Mouse (Mus musculus) MEL (cell line): ENCODE results near the gene Cenpf. TPM values are rescaled to one million over a fixed set of nuclear protein-coding genes. Genes with fewer than 3 reads are reported as not detected.
A peak's percentile ranks its signal among the peaks of the same experiment; 100 is the strongest.

Experiments
- DNase-seq: peaks from one replicate; pipeline ENCODE4 v3.0.0; 2011; ENCODE audit warnings: low read depth, low spot score
- H3K27ac ChIP-seq: 2 replicates; pipeline ENCODE4 v1.5.1; 2012; ENCODE audit warnings: low read depth, mild to moderate bottlenecking, control low read depth, low read length, moderate library complexity; ENCODE audit not compliant: control insufficient read depth
- H3K27me3 ChIP-seq, 2 experiments: fragments of 150-350 bp in 1 of 2; sonication (generic) in 1 of 2; 2 replicates each; pipeline ENCODE4 v1.6.1; 2012; ENCODE audit warnings: low read length in 2 of 2, mild to moderate bottlenecking in 2 of 2, improper control_type of control experiment in 1 of 2, moderate library complexity in 1 of 2; ENCODE audit not compliant: insufficient read depth in 2 of 2, control insufficient read depth in 1 of 2
- H3K36me3 ChIP-seq, 2 experiments: 2 replicates each; pipeline ENCODE4 v1.6.1; 2012 to 2014; ENCODE audit warnings: low read length in 2 of 2, improper control_type of control experiment in 1 of 2, inconsistent platforms in 1 of 2, mild to moderate bottlenecking in 1 of 2; ENCODE audit not compliant: insufficient read depth in 2 of 2, control insufficient read depth in 1 of 2
- H3K4me1 ChIP-seq, 2 experiments: fragments of 150-350 bp in 1 of 2; sonication (generic) in 1 of 2; 2 replicates each; pipeline ENCODE4 v1.6.1; 2012; ENCODE audit warnings: low read length in 2 of 2, improper control_type of control experiment in 1 of 2, mild to moderate bottlenecking in 1 of 2; ENCODE audit not compliant: insufficient read depth in 2 of 2, control insufficient read depth in 1 of 2
- H3K4me3 ChIP-seq, 2 experiments: fragments of 150-350 bp in 1 of 2; sonication (generic) in 1 of 2; 2 replicates each; pipeline ENCODE4 v1.5.1; 2012; ENCODE audit warnings: low read depth in 2 of 2, low read length in 2 of 2, mild to moderate bottlenecking in 2 of 2, moderate library complexity in 2 of 2, control low read depth in 1 of 2, improper control_type of control experiment in 1 of 2; ENCODE audit not compliant: control insufficient read depth in 1 of 2, insufficient read depth in 1 of 2
- H3K79me2 ChIP-seq: 2 replicates; pipeline ENCODE4 v1.6.1; 2012; ENCODE audit warnings: mild to moderate bottlenecking, low read length, moderate library complexity; ENCODE audit not compliant: control insufficient read depth, poor library complexity, insufficient read depth
- H3K9ac ChIP-seq: 2 replicates; pipeline ENCODE4 v1.6.1; 2012; ENCODE audit warnings: low read depth, mild to moderate bottlenecking, control low read depth, low read length, moderate library complexity; ENCODE audit not compliant: control insufficient read depth, poor library complexity, severe bottlenecking
- H3K9me3 ChIP-seq: fragments of 150-350 bp; sonication (generic); replicated peaks from 2 replicates; pipeline ENCODE4 v1.6.1; 2012; ENCODE audit warnings: mild to moderate bottlenecking, low read length, improper control_type of control experiment, moderate library complexity; ENCODE audit not compliant: insufficient read depth
- BHLHE40 ChIP-seq: IDR thresholded peaks from 2 replicates; pipeline ENCODE4 v1.6.1; 2012; ENCODE audit warnings: low read depth, mild to moderate bottlenecking, inconsistent platforms, low read length, improper control_type of control experiment, borderline replicate concordance
- CHD1 ChIP-seq: IDR thresholded peaks from 2 replicates; pipeline ENCODE4 v1.6.1; 2012; ENCODE audit warnings: low read depth, mild to moderate bottlenecking, inconsistent platforms, low read length, improper control_type of control experiment
- EP300 ChIP-seq, 2 experiments: IDR thresholded peaks; 2 replicates each; pipeline ENCODE4 v1.6.1; 2011; ENCODE audit warnings: improper control_type of control experiment in 2 of 2, low read length in 2 of 2, low read depth in 1 of 2, mild to moderate bottlenecking in 1 of 2
- MAFK ChIP-seq: IDR thresholded peaks from 2 replicates; pipeline ENCODE4 v1.6.1; 2011; ENCODE audit warnings: low read depth, mild to moderate bottlenecking, low read length, improper control_type of control experiment, borderline replicate concordance
- MEF2A ChIP-seq: IDR thresholded peaks from 2 replicates; pipeline ENCODE4 v1.6.1; 2014; ENCODE audit warnings: low read depth, mild to moderate bottlenecking, inconsistent platforms, low read length, improper control_type of control experiment; ENCODE audit not compliant: poor library complexity, insufficient replicate concordance, severe bottlenecking; ENCODE audit errors: extremely low read depth
- MYB ChIP-seq: IDR thresholded peaks from 2 replicates; pipeline ENCODE4 v1.6.1; 2011; ENCODE audit warnings: mild to moderate bottlenecking, low read depth, low read length, improper control_type of control experiment
- NELFE ChIP-seq: IDR thresholded peaks from 2 replicates; pipeline ENCODE4 v1.6.1; 2011; ENCODE audit warnings: low read depth, low read length, improper control_type of control experiment
- POLR2A ChIP-seq, 2 experiments: IDR thresholded peaks; 2 replicates each; pipeline ENCODE4 v1.6.1; 2011 to 2012; ENCODE audit warnings: low read length in 2 of 2, mild to moderate bottlenecking in 2 of 2, control low read depth in 1 of 2, improper control_type of control experiment in 1 of 2, low read depth in 1 of 2, moderate library complexity in 1 of 2; ENCODE audit not compliant: control insufficient read depth in 1 of 2, insufficient read depth in 1 of 2, poor library complexity in 1 of 2
- TCF12 ChIP-seq: IDR thresholded peaks from 2 replicates; pipeline ENCODE4 v1.6.1; 2014; ENCODE audit warnings: low read depth, mild to moderate bottlenecking, inconsistent platforms, low read length, improper control_type of control experiment, moderate library complexity
- USF2 ChIP-seq, 2 experiments: IDR thresholded peaks; 2 replicates each; pipeline ENCODE4 v1.6.1; 2011 to 2012; ENCODE audit warnings: improper control_type of control experiment in 2 of 2, low read length in 2 of 2, borderline replicate concordance in 1 of 2, inconsistent platforms in 1 of 2, low read depth in 1 of 2, mild to moderate bottlenecking in 1 of 2; ENCODE audit not compliant: insufficient read depth in 1 of 2
- ZC3H11A ChIP-seq: IDR thresholded peaks from 2 replicates; pipeline ENCODE4 v1.6.1; 2012; ENCODE audit warnings: low read depth, mild to moderate bottlenecking, inconsistent platforms, low read length, improper control_type of control experiment
- ZNF384 ChIP-seq: IDR thresholded peaks from 2 replicates; pipeline ENCODE4 v1.6.1; 2012; ENCODE audit warnings: low read depth, mild to moderate bottlenecking, inconsistent platforms, low read length, improper control_type of control experiment
- polyA plus RNA-seq, 2 experiments: library from polyadenylated mRNA; stranded (reverse) in 1 of 2; unstranded in 1 of 2; fragments of >175 nt in 1 of 2; fragments of >200 nt in 1 of 2; gene quantifications; 2 replicates each; pipeline versions ENCODE4 v1.2.1 to v1.2.4; 2012; ENCODE audit warnings: low replicate concordance in 2 of 2, low read depth in 1 of 2; ENCODE audit not compliant: insufficient read length in 2 of 2, insufficient read depth in 1 of 2, missing spikeins in 1 of 2
- total RNA-seq: library from RNA; depleted of rRNA; stranded (reverse); fragments of 300-350 nt; gene quantifications from 2 replicates; pipeline ENCODE4 v1.2.3, GENCODE M21; 2012

The Cenpf gene
- total and polyA plus RNA-seq, 3 experiments: 16.6 to 63.2 (median 34.5) TPM

- peak; percentile 75 for TF ChIP-seq ZC3H11A
- TF ChIP-seq USF2 (IDR thresholded peaks at IDR 0.05; ENCODE audit: borderline replicate concordance in 1 of 2, insufficient read depth in 1 of 2, low read depth in 1 of 2, low read length in 2 of 2): no peak
- TF ChIP-seq, all 39 proteins: peak for 6
Measured at GRCm38 (mm10) chr1:189627976-189628768, 59.7 kb downstream of the Cenpf start (continued).

GRCm38 (mm10) chr1:189624756-189625155 is 63.1 kb downstream of the Cenpf start:
- H3K27ac ChIP-seq: no peak overlapping the region
- TF ChIP-seq TCF12: no peak
- no peak for TF ChIP-seq BHLHE40
- TF ChIP-seq POLR2A (IDR thresholded peaks at IDR 0.05; ENCODE audit: control insufficient read depth in 1 of 2, insufficient read depth in 1 of 2, low read depth in 1 of 2, low read length in 2 of 2, poor library complexity in 1 of 2): no peak
- no peak for TF ChIP-seq MAFK

GRCm38 (mm10) chr1:189618970-189619740 is 68.7 kb downstream of the Cenpf start:
- Histone ChIP-seq H3K27ac (no peak overlapping the region), H3K27me3 (no peaks in the 10 kb centered on the region), H3K79me2 (no peaks in the 10 kb centered on the region), H3K4me3 (no peak overlapping the region), H3K4me1 (no peaks in the 10 kb centered on the region), H3K9me3 (no peaks in the 10 kb centered on the region), H3K36me3 (no peaks in the 10 kb centered on the region), H3K9ac (no peak overlapping the region)
- TF ChIP-seq EP300 (IDR thresholded peaks at IDR 0.05; ENCODE audit: low read depth in 1 of 2, low read length in 2 of 2) (no peak), MEF2A (no peak), CHD1 (no peak), POLR2A (IDR thresholded peaks at IDR 0.05; ENCODE audit: control insufficient read depth in 1 of 2, insufficient read depth in 1 of 2, low read depth in 1 of 2, low read length in 2 of 2, poor library complexity in 1 of 2) (no peak), ZNF384 (no peak), MYB (no peak), NELFE (no peak)
- no peak for DNase-seq

More at GRCm38 (mm10) chr1:189624756-189625155, 63.1 kb downstream of the Cenpf start:
- Histone ChIP-seq H3K4me3 (no peak overlapping the region), H3K4me1 (no peaks in the 10 kb centered on the region), H3K36me3 (no peaks in the 10 kb centered on the region), H3K27me3 (no peaks in the 10 kb centered on the region), H3K9ac (no peak overlapping the region), H3K79me2 (no peaks in the 10 kb centered on the region), H3K9me3 (no peaks in the 10 kb centered on the region)
- no peak for DNase-seq
